Mouse (Mus musculus) adrenal gland, postnatal 4 days (tissue): Measurements from ENCODE around the gene Pianp. TPM values are rescaled to one million over a fixed set of nuclear protein-coding genes. Genes with fewer than 3 reads are reported as not detected.

Experiments used
- DNase-seq, 2 experiments: peaks; one replicate each; pipeline ENCODE4 v3.0.0; 2021 to 2022; ENCODE audit warnings: low spot score in 2 of 2, mixed read lengths in 2 of 2
- long read RNA-seq, 2 experiments: library from polyadenylated mRNA; stranded (forward); transcript quantifications; one replicate each; pipeline ENCODE4 v2.0.0; 2021
- total RNA-seq, 2 experiments: library from RNA; stranded (reverse); gene quantifications; 2 replicates each; pipeline ENCODE4 v1.2.3; 2021

Gene Pianp
- 10 to 100 TPM in 1 of 2 experiments, 1 to 10 TPM in 1; 6.2 to 11.1 TPM for total RNA-seq
- long read RNA-seq, experiment 1, partial matches to known transcripts, result 0 of 6 reads
- long read RNA-seq, experiment 1, other reads (novel, unspliced or antisense), result 2 of 6 reads
- long read RNA-seq, experiment 2, partial matches to known transcripts, result 2 of 3 reads
- long read RNA-seq, experiment 2, other reads (novel, unspliced or antisense), result 1 of 3 reads

- peak; percentile 67 to 74 for DNase-seq
Measured at GRCm38 (mm10) chr6:124996551-124997501, at the start of gene Pianp. Gene Pianp (plus strand): TSS chr6:124996694.

GRCm38 (mm10) chr6:124953991-124954715, 42.3 kb upstream of the Pianp start:
- DNase-seq, result no peak

- no peak for DNase-seq
Measured at GRCm38 (mm10) chr6:124955212-124955611, 41.3 kb upstream of the Pianp start.

GRCm38 (mm10) chr6:124958127-124958526, 38.4 kb upstream of the Pianp start:
- DNase-seq, result no peak

GRCm38 (mm10) chr6:124959960-124960359, 36.5 kb upstream of the Pianp start:
- no peak for DNase-seq

GRCm38 (mm10) chr6:124961021-124961420, 35.5 kb upstream of the Pianp start:
- DNase-seq, result peak in 1 of 2 experiments; percentile 16

GRCm38 (mm10) chr6:124964638-124965037, 31.9 kb upstream of the Pianp start:
- DNase-seq, result no peak

GRCm38 (mm10) chr6:124965088-124965719, 31.3 kb upstream of the Pianp start, which contains the start of gene Cops7a:
Gene Cops7a (minus strand): TSS chr6:124965538.
- DNase-seq, result peak; percentile 88 to 94

- DNase-seq, result no peak
Measured at GRCm38 (mm10) chr6:124965747-124966146, 30.7 kb upstream of the Pianp start.

GRCm38 (mm10) chr6:124966466-124967118, 29.9 kb upstream of the Pianp start:
- DNase-seq, result no peak

- DNase-seq, result no peak
Measured at GRCm38 (mm10) chr6:124967766-124968165, 28.7 kb upstream of the Pianp start.

GRCm38 (mm10) chr6:124992241-124992640, 4.3 kb upstream of the Pianp start:
- DNase-seq, result no peak

- DNase-seq, result no peak
Measured at GRCm38 (mm10) chr6:124993365-124993764, 3.1 kb upstream of the Pianp start.

GRCm38 (mm10) chr6:124993876-124994275, 2.6 kb upstream of the Pianp start:
- DNase-seq, result no peak

GRCm38 (mm10) chr6:124995246-124995645, 1.2 kb upstream of the Pianp start:
- DNase-seq, result peak in 1 of 2 experiments; percentile 48

GRCm38 (mm10) chr6:124995831-124996403, 577 bp upstream of the Pianp start:
- DNase-seq, result no peak

GRCm38 (mm10) chr6:124998066-124998465, 1.6 kb downstream of the Pianp start:
- no peak for DNase-seq

GRCm38 (mm10) chr6:124999091-124999490, 2.6 kb downstream of the Pianp start:
- no peak for DNase-seq

GRCm38 (mm10) chr6:124999546-124999945, 3.1 kb downstream of the Pianp start:
- no peak for DNase-seq

GRCm38 (mm10) chr6:125003706-125004105, 7.2 kb downstream of the Pianp start:
- DNase-seq, result no peak
